Mouse (Mus musculus): ENCODE results near the gene Ciapin1. TPM values are rescaled to one million over a fixed set of nuclear protein-coding genes. Genes with fewer than 3 reads are reported as not detected.

The Ciapin1 gene
- total RNA-seq, 2 experiments from 2014 or later, result 71.4 to 76.8 TPM

GRCm38 (mm10) chr8:94771941-94772670 is 66.1 kb downstream of the Ciapin1 start, which contains the start of gene Cx3cl1:
TSS of gene Cx3cl1 (plus strand) at chr8:94772009.
- peak; percentile 92 for DNase-seq (ENCODE audit: extremely low spot score in 1 of 2, low spot score in 2 of 2)
- TF ChIP-seq CTCF (IDR thresholded peaks at IDR 0.05), result no peak
- Histone ChIP-seq H3K27ac (peak within 1 kb of the TSS; percentile 99), H3K4me3 (peak within 1 kb of the TSS; percentile 96)
- intact Hi-C loops (cut with DNase I), result loop anchor here (1.0 to 2.0 kb wide), 2 partner anchors 41 to 68 kb away; no protein-coding TSS in a partner anchor

GRCm38 (mm10) chr8:94770945-94771344 is 67.2 kb downstream of the Ciapin1 start:
- H3K27ac ChIP-seq, result peak overlapping the region; percentile 99; the same call in 1 of the 2 replicates
- peak in 1 of 2 experiments; percentile 17 for DNase-seq (ENCODE audit: extremely low spot score in 1 of 2, low spot score in 2 of 2)
- intact Hi-C loops (cut with DNase I), result no loop called here
- no peak for TF ChIP-seq CTCF (IDR thresholded peaks at IDR 0.05)
- H3K4me3 ChIP-seq, result no peak overlapping the region

Other genes with a start within 250 kb of the Ciapin1 start
- 10 to 100 TPM; 28.1 to 32.9 TPM for gene Rspry1, start 236.4 kb downstream of the Ciapin1 start, total RNA-seq (2021)
- gene Fam192a, start 236.4 kb downstream of the Ciapin1 start, total RNA-seq (2021), result 10 to 100 TPM; 34.8 to 38.3 TPM
- 100 to 1,000 TPM; 147 TPM for gene Arl2bp, start 171.8 kb downstream of the Ciapin1 start, total RNA-seq (2021)
- gene Pllp, start 142.1 kb downstream of the Ciapin1 start, total RNA-seq (2021), result 10 to 100 TPM; 27.3 to 30.0 TPM
- under 1 TPM in 1 of 2 experiments, not detected in 1; 0.14 TPM for gene Ccl22, start 92.8 kb downstream of the Ciapin1 start, total RNA-seq (2021)
- 100 to 1,000 TPM; 658 to 661 TPM for gene Cx3cl1, start 66.3 kb downstream of the Ciapin1 start, total RNA-seq (2021)
- 1 to 10 TPM; 4.6 to 7.9 TPM for gene Ccl17, start 27.9 kb downstream of the Ciapin1 start, total RNA-seq (2021)
- 10 to 100 TPM; 84.5 to 89.1 TPM for gene Coq9, start within 50 bp of the Ciapin1 start, total RNA-seq (2021)
- gene Polr2c, start 19.1 kb upstream of the Ciapin1 start, total RNA-seq (2021), result 10 to 100 TPM; 72.1 to 79.8 TPM
- 10 to 100 TPM; 17.6 to 19.2 TPM for gene Dok4, start 38.0 kb upstream of the Ciapin1 start, total RNA-seq (2021)
- 1 to 10 TPM; 1.6 to 2.0 TPM for gene Ccdc102a, start 79.7 kb upstream of the Ciapin1 start, total RNA-seq (2021)
- not detected for gene Adgrg5, start 85.3 kb upstream of the Ciapin1 start, total RNA-seq (2021)
- gene Adgrg1, start 136.4 kb upstream of the Ciapin1 start, total RNA-seq (2021), result 10 to 100 TPM; 77.6 to 86.8 TPM
- under 1 TPM; 0.23 to 0.32 TPM for gene Adgrg3, start 179.3 kb upstream of the Ciapin1 start, total RNA-seq (2021)
- 1 to 10 TPM in 1 of 2 experiments, under 1 TPM in 1; 0.75 to 1.1 TPM for gene Drc7, start 216.7 kb upstream of the Ciapin1 start, total RNA-seq (2021)
- 10 to 100 TPM; 37.6 to 46.2 TPM for gene Katnb1, start 242.8 kb upstream of the Ciapin1 start, total RNA-seq (2021)